Mouse (Mus musculus) brain, embryonic 18.5 days (tissue): ENCODE results near the gene Raph1.

Experiments used
- DNase-seq: peaks from one replicate; pipeline ENCODE4 v3.0.0-alpha.2; 2012; ENCODE audit warnings: low read depth, low spot score

Gene Raph1

DNA sequence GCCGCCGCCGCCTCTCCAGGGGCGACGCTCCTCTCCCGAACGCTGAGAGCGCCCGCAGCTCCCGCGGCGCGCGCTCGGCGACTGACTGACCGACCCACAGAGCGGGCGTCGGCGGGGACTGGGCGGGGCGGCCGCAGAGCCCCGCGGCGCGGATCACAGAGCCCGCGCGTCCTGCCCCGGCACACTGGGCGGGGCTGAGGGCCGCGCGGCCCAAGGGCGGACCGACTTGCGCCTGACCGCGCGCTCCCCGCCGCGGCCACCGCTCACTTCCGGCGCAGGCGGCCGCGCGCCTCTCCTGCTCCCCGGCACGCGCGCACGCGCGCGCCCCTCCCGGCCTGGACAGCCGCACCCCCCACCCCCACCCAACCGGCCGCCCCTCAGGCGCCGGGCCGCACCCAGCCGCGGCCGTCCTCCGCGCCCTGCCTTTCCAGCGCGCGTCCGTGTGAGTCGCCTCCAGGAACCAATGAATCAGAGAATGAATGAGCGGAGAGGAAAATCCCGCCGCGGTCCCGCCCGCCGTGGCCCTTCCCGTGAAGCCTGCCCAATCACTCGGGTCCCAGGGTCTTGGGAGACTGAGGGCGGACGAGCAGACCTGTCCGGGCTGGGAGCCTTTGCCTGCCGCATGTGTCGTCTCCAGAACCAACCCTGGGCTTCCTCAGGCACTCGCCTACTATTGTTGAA lies at the start of gene Raph1:
TSS of gene Raph1 (minus strand) at position 474 of the 681 bp plus-strand sequence.
- DNase-seq, result peak; percentile 76

DNA sequence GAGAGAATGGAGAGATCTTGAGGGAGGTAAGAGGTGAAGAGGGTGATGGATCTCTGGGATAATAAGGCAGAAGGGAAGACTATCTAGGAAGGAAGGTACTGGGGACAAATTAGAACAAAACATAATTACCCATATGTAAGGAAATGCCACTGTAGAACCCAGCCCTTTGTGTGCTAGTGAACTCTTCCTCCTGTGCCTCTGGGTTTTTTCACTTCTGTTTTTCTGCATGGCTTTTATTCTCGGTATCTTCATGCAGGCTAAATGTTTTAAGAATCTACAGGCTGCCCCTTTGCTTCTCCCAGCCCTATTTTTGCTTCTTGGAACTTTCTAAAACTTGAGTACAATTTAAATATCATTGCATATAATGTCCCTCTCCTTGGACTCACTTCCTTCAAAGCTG lies 48.8 kb upstream of the Raph1 start:
- no peak for DNase-seq

DNA sequence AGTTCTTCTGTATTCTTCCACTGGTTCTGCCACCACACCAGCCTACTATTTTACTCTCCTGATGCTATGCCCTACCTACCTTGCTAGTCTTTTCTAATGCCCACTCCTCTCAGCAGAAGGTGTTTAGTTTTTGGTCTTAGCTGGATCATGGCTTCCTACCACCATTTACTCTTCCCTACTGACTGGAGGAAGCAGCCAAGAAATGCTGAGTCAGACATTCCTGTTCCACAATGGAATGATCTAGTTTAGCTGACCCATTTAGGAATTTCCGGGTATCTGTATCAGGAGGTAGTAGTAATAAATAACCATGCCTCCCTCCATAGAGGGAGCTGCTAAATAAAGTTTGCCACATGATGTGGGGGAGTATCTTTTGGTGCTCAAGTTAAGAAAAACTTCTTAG lies 48.0 kb upstream of the Raph1 start:
- DNase-seq, result no peak

DNA sequence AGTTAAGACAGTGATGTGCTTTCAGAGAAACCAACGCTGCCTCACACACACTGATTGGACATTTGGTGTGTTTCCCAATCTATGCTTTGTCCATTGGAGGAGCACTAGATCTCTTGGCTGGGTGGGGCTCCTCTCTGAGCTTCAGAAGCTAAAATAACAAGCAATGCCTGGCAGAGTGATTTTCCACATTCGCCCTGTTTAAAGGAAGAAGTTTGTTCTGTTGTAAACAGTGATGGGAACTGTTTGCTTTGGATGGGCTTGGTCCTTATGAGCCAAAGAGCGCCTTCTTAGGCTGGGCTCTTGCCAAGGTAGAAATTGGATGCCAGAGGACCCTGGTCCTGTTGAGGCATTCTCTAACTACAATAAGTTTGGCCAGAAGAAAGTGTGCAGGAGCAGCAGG lies 45.1 kb upstream of the Raph1 start:
- no peak for DNase-seq

DNA sequence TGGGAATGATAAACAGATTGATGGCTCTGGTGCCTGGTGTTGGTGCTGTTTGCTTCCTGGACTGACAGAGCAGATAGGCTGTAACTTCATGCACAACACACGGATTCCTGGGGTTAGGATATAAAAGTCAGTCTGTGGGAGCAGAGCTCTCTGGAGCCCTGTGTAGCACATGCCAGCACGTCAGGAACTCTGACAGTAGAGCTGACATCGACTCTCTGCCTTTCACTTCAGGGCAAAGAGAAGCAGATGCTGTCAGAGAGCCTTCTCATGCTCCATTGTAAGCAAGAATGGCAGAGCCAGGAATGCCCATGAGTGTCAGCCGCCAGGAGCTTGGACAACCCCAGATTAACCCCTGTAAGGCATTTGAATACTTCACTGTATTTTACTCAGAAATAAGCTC lies 43.7 kb upstream of the Raph1 start:
- DNase-seq, result no peak

DNA sequence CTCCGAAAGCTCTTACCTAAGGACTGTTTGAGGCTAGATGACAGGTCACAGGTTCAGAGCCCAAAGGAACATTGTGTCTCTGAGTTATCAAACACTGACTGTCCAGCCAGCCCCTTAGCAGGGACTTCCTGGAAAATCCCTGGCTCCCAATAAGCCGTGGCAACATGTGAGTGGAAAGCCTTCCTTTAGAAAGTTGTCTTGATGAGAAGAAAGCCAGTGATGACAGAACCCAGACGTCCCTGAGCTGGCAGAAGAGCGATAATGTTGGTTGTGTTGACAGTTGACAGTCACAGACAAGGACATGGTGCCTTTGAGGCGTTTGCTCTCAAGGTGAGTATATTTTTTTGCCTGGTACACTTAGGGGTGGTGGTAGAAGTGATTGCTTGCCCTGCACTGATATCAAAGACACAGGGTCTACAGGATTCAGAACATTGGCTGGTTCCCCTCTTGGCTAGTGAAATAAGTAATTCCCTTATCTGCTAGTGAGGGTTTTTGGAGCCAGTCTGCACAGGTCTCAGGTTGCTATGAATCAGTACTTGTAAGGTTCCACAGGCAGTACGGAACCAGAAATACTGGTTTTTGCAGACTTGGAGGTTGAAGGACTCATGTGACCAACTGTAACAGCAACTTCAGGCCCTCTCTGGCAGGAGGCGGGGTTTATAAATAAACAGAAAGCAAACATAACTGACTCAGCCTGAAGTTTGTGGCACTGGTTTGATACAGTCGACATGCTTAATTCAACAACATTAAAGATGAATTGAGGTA lies 42.3 kb upstream of the Raph1 start:
- no peak for DNase-seq

DNA sequence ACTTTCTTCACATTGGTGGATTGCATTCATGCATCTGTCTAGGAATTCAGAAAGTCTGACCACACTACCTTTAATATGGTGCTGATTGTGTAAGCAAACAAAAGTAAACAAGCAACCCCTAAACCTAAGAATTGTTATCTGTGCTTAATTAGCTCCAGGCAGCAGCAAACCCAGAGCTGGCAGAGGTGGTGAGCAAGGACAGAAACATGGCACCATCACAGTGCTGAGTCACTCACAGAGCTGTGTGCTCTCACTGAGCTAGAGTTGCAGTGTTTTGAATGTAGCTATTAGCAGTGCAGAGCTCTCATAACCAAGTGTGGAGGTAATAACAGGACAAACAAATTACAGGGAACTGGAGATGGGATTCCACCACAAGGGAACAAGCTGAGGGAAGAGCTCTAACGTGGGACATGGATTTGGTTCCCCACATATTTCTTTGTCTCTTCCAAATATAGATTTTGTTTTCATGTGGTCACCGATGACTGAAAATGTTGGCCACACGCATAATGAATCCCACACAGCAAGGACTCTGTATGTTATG lies 37.6 kb upstream of the Raph1 start:
- no peak for DNase-seq

DNA sequence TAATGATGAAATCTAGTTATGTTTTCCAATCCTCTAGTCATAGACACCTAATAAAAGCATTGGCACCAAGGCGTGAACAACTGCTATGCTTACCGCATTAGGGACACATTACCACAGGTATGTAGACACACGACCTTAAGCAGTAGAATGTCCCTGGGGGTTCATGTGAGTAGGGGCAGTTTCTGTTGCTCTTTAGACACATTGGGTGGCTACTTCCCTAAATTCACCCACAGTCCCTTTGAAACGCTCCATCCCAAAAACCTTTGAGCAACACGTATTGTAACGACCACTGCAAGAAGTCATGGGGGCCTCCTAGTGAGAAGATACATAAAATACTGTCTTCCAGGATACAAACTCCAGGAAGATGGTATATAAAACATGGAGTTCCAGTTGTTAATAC lies 33.8 kb upstream of the Raph1 start:
- DNase-seq, result no peak

DNA sequence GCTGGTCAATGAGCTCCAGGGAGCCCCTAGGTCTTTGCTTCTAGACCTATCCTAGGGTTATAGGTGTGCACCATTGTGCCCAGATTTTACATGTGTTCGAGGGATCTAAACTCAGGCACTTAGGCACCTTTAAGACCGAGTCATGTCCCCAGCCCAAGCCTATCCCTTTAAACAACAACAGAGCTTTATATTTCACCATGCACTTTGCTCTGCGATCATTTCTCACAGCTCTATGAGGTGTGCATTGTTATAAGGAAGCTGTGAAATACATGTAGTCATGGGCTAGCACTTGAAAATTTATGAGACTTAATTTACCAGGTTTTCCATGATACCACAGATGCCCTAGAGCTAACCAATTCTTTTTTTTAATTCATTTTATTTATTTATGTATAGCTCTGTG lies 33.0 kb upstream of the Raph1 start:
- no peak for DNase-seq

DNA sequence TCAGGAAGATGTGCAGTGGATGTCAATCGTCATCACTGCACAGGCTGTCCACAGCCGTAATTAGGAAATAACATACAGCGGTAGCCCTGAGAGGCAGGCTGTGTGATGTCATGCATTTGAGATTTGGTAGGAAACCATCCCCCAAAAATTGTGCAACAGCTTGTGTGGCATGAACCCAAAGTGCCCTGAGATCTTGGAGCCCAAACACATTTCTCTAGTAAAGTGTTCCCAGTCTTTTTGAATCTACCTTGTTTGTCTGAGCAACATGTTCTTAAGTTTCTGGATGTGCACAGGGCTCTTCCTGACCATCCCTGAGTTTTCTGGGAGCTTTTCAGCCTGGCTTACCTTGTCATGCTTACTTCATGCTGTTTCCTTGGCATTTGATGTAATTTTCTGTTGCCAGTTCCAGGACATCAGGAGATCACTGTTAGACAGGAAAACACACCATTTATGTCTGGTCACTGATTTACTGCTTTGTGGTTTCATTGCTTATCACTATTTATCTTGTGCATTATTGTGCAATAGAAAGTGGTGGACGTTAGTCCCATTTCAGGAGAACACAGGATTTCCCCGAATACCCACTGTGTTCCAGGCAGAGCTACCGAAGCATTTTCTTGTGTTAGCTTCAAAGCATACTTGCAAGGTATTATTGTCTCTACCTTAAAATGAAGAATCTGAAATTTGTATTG lies 32.3 kb upstream of the Raph1 start:
- no peak for DNase-seq

DNA sequence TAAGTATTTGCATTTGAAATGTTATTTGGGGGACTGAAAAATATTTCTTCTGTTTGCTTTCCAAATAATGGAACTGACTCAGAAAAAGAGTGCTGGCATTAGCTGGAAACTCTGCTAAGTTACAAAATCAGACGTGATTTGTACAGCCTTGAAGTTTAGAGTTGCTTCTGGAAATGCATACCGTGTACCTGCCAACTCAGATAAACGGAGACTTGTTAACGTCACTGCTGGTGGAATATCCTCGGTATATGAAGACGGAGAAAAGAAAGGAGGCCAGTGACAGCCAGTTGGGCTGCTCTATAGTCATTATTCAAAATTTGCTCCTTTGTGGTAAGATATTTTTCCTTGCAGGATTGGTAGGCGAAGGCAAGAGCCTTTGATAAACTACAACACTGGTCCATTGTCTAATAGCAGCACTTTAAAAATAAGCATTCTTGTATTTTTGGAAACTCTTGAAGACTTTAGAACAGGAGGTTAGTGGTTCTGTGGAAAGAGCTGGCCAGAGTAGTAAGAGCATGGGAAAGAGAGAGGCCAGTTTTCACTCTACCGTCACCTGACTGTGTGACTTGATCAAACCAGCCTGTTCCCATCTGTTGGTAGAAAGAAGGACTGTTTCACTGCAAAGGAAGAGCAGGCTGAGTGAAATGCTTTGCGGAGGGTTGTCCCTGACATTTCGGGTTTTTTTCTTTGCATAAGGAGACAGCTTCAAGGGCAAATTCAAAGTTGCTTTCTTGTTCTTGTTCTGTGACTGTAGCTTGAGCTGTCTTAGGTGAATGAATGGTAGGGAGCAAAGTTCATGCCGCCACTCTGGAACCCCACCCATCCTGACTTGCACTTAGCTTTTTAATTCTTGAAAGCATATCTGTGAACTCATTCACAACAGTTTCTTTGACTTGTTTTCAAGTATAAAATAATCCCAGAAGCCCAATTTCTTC lies 29.7 kb upstream of the Raph1 start:
- no peak for DNase-seq

DNA sequence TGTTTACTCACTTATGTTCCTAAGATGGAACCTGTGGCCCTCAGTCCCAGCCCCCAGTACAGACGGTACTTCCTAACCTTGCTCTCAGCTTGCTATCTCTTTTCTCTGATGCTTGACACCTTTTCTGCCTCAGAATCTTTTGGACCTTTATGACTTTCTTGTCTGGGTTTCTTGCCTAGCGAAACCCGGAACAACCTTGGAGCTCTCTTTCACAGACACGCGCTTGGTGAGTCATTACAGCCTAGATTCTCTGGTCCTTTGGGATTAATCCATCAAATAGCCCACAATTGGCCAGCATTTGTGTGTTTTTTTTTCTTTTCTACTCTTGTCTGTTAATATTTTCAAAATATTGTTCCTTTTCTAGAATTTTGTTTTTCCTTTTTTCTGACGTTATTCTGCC lies 26.2 kb upstream of the Raph1 start:
- no peak for DNase-seq

DNA sequence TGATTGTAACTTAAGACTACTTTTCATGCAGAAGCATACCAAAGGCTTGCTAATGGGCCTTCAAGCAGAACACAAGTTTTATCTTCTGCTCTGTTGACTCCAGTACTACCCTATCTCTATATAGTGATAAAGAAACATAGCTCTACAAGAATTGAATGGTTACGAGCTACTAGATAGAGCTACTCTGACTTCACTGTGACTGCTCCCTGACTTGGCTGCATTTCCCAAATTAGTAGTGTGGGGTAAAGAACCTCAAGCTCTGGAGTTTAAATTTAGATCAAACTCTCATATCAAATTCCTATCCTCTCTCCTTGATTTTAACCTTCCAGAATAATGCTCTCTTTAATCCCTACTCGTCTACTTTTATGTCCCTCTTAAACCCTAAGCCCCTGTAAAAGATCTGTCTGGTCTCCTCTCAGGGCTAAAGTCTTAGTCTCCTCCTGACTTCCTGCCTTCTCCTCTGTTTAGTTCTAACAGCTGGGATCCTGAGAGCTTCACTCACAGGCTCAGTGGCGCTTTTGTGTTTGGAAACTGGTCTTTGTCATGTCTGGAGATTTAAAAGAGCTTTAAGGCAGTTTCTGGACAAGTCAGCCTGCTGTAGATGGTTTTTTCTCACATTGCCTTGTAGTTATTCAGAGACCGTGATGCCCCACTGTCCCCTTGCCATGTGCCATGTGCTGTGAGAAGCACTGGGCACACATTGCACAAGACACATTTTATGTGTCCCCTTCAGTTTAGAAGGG lies 22.2 kb upstream of the Raph1 start:
- DNase-seq, result no peak

DNA sequence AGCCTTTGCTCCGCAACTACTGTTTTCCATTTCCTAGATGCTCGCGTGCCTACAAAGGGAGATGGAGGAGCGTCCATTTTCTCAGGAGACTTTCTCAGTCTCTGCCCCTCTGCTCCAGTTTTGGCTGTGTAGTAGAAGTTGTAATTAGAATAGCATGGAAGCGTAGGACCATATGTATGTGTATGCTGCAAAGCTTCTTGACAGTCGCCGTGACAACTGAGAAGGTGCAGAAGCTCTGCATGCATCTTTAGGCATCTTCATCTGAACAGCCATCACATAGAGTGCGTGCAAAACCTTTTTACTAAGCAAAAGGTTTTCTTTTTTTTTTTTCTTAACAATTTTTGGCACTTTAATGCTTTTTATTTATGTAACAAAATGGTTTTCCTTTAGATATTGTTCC lies 14.1 kb upstream of the Raph1 start:
- no peak for DNase-seq

DNA sequence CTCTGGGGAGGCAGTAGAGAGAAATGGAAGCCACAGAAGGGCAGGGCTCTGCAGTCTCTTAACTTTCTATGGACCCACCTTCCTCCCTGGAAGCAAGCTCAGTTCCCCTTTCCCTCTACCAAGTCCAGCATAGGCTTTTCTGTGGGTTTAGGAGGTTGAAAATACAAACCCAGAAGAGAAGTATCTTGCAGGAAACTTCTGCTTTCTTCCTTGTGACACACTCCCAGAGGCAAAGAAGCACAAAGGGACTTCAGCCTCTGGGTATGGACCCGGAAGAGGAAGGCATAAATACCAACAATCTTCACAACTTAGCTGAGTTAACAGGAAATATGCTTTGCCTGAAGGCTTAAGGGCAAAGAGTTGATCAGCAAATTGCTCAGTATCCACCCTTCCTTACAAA lies 13.0 kb upstream of the Raph1 start:
- DNase-seq, result no peak

DNA sequence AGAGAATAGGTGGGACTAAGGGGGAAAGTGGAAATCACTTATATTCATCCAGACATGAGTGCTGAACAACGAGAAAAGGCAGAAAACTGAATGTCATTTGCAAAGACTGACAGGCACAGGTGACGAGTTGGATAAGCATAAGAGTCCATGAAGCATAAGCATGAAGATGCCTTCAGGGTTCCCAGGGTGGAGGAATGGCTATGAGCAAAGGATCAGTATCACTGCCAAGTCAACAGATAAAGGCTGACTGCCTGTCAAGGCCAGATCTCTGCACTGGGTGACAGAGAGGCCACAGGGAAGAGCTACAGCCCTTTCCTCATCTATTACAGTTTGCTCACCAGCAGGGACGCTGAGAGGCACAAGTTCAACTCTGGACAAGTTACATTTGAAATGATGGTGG lies 5.8 kb upstream of the Raph1 start:
- no peak for DNase-seq

DNA sequence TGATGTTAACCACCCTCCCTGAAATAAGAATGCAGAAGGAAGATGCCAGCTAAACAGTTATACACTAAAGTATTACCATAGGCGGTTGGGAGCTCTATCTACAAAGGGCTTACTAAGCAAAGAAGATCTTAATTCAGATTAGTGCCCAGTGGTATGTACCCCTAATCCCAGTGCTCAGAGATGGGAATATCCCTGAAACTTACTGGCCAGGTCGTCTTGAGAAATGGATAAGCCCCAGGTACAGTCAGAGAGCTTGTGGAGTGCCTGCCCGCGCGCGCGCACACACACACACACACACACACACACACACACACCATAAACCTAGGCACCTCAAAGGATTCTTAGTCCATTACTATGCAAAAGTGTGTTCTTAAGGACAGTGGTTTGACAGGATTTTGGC lies 2.8 kb upstream of the Raph1 start:
- no peak for DNase-seq

DNA sequence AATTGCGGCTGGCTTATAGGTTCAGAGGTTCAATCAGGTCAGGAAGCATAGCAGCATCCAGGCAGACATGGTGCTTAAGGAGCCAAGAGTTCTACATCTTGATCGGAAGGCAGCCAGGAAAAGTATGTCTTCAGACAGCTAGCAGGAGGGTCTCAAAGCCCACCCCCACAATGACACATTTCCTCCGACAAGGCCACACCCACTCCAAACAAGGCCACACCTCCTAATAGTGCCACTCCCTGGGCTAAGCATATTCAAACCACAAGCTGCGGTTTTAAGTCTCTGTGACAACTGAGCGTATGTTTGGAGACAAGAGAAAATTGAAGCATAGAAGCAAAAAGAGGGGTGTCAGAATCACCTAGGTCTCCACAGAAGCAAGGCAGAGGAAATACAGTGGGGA lies 2.3 kb upstream of the Raph1 start:
- no peak for DNase-seq

DNA sequence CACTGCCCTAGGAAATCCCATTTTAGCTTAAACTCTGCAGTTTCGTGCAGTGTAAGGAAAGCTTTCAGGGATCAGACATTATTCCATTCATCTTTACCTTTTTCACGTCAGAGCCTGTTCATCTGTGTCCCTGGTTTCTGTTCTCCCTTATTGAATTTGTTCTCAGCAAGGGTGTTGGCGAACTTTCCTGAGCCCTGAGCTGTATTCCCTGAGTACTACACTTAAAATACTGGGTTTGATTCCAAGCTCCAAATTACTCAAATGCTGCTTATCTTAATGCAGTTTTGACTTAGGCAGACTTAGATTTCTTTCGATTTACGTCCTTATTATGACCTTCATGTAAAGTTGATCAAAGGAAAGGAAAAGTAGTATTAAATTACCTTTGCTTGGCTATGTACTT lies 417 bp upstream of the Raph1 start:
- no peak for DNase-seq

DNA sequence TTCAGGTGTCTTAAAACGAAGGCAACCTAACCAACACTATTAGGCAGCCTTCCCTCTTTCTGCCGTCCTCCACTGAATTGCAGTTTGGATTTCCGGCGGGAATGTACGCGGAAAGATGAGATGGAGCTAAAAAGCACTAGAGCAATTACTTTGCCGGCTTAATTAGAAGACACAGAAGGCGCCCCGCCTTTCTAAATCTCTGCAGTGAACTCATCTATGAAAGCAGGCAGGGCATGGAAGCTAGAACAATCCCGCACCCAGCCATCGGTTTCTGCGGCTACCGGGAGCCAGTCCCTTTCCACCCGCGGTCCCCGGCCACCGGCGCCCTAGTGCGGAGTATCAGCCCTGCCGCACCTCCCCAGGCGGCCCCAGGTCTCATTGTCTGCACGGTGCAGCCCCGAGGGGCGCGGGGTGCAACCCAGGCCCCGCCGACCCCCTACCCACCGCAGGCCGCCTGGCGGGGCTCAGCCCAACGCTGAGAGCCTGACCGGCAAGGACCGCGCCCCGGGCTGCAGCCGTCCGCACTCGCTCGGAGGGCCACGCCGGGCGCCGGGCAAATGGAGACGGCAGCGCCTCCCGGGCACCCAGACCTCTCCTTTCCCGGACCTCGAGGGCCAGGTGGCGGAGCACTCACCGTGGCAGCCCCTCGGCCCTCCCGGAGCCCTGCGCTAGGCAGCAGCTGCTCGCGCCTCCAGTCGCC lies 823 bp downstream of the Raph1 start:
- DNase-seq, result no peak
